Mouse (Mus musculus): ENCODE data around the gene Prr27.
A peak's percentile ranks its signal among the peaks of the same experiment; 100 is the strongest.

- TF ChIP-seq POLR2A (IDR thresholded peaks at IDR 0.05; ENCODE audit: control insufficient read depth, low read depth, low read length) (no peak), CTCF (IDR thresholded peaks at IDR 0.05; ENCODE audit: control insufficient read depth, insufficient read depth, insufficient replicate concordance, low read depth, low read length) (peak; percentile 30; the same call in 1 of the 2 replicates)
These were observed 45.9 kb downstream of the Prr27 start for GRCm38 (mm10) chr5:87871423-87871822.
